Mouse (Mus musculus) heart, adult 2 months (tissue): ENCODE data around the gene Hpse.

ENCODE experiments used
- CTCF ChIP-seq: fragments of 200-600 bp; IDR thresholded peaks from 2 replicates; pipeline ENCODE4 v1.8.1; 2022; ENCODE audit warnings: antibody characterized with exemption, mild to moderate bottlenecking, moderate library complexity
- POLR2A ChIP-seq: fragments of 200-500 bp; IDR thresholded peaks from 2 replicates; pipeline ENCODE4 v1.6.1; 2011; ENCODE audit warnings: mild to moderate bottlenecking, low read depth, low read length, control low read depth; ENCODE audit not compliant: insufficient read depth

DNA sequence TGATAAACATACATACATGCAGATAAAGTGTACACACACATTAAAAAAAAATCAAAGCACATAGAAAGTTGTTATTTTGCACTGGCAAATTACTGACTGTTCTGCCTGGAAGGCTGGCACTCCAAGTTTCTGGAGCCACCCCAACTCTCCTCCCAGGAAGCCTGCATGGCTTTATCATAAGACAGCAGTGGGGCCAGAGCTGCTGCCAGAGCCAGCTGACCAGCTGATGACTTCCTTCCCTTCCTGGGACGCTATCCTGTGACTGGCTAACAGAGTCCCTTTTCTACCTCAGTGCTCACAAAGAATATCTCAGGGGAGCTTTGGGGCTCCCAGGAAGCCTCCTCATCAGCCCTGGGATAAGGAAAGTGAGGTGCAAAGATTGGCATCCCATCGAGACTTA is 9.5 kb downstream of the Hpse start:
- no peak for TF ChIP-seq CTCF
- no peak for TF ChIP-seq POLR2A
